Mouse (Mus musculus) bone marrow macrophage, adult 2 months (primary cell): ENCODE measurements around the gene Pacsin2. TPM values are rescaled to one million over a fixed set of nuclear protein-coding genes. Genes with fewer than 3 reads are reported as not detected.

ENCODE experiments used
- H3K27ac ChIP-seq: 2 replicates; pipeline ENCODE4 v1.5.1; 2012; ENCODE audit warnings: low read depth, low read length; ENCODE audit not compliant: insufficient read depth
- H3K4me1 ChIP-seq: 2 replicates; pipeline ENCODE4 v1.6.1; 2012; ENCODE audit warnings: low read length; ENCODE audit not compliant: control insufficient read depth, insufficient read depth
- H3K4me3 ChIP-seq: 2 replicates; pipeline ENCODE4 v1.5.1; 2012; ENCODE audit warnings: mild to moderate bottlenecking, low read length, moderate library complexity; ENCODE audit not compliant: insufficient read depth
- CTCF ChIP-seq: IDR thresholded peaks from 2 replicates; pipeline ENCODE4 v1.5.1; 2012; ENCODE audit warnings: low read depth, mild to moderate bottlenecking, low read length, moderate library complexity
- POLR2A ChIP-seq: IDR thresholded peaks from 2 replicates; pipeline ENCODE4 v1.6.1; 2012; ENCODE audit warnings: mild to moderate bottlenecking, low read depth, low read length, borderline replicate concordance
- polyA plus RNA-seq: library from polyadenylated mRNA; stranded (reverse); fragments of >200 nt; gene quantifications from 2 replicates; pipeline ENCODE4 v1.2.4, GENCODE M21; 2012; ENCODE audit not compliant: missing spikeins, insufficient read depth, insufficient read length

Gene Pacsin2
- polyA plus RNA-seq, 1 experiment, result 63.7 TPM

DNA sequence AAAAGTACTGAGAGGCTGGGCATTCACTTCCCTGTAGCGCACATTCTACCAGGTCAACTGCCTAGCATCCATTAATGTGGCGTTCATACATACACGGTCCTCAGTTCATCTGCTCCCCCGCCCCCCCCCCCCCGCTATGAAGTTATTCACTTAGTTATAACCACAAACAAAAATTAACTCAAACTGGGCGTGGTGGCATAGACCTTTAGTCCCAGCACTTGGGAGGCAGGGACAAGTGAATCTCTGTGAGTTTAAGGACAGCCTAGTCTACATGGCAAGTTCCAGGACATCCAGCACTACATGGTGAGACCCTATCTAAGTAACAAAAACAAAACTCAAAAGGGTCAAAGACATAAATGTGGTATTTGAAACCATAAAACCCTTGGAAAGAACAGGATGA lies 125.5 kb downstream of the Pacsin2 start:
- no peak for TF ChIP-seq CTCF
- no peak for TF ChIP-seq POLR2A
- no peak overlapping the region for H3K4me3 ChIP-seq
- H3K4me1 ChIP-seq, result peaks cover 10% of the 10 kb centered on the region

DNA sequence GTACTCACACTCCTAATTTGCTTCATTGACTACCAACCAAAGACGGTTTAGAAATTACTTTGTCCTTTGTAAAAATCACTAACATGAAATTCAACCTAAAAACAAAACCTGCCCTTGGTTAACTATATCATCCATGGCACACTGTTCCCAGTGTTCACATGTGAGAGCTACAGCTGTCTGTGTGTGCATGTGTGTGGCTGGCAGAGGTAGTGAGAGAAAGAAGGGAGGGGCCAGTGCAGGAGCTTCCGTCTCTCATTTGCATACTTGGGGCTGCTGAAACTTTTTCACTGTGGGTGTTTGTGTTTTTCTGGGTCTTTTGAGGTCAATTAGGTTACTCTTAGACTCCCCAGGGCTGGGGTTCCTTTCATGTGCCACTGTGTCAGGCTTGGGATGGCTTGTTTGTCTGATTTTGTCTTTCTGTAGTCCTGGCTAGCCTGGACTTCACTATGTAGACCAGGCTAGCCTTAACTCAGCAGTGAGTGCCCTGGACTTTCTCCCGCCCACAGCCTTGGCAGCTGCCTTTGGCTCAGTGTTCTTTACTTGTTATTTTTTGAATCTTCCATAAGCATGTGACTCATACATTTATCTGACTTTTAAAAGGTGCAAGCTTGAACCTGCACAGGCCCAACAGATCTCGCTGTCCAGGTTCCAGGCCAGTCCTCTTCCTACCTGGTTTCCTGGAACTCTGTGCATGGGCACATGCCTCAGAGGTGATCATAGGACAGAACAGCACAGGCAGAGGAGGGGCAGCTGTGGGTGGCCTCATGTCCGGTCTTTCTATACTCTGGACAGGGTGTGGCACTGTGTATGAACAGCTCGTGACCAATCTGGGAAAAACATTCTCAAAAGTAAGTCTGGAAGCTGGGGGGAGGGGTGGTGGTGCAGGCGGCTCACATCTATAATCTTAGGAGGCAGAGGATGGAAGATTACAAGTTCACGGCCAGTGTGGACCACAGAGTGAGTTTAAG lies 126.2 kb downstream of the Pacsin2 start:
- Histone ChIP-seq H3K27ac (no peak overlapping the region), H3K4me3 (no peak overlapping the region), H3K4me1 (peaks cover 10% of the 10 kb centered on the region)
- no peak for TF ChIP-seq POLR2A
- no peak for TF ChIP-seq CTCF

More for the DNA sequence above, 125.5 kb downstream of the Pacsin2 start:
- no peak overlapping the region for H3K27ac ChIP-seq

DNA sequence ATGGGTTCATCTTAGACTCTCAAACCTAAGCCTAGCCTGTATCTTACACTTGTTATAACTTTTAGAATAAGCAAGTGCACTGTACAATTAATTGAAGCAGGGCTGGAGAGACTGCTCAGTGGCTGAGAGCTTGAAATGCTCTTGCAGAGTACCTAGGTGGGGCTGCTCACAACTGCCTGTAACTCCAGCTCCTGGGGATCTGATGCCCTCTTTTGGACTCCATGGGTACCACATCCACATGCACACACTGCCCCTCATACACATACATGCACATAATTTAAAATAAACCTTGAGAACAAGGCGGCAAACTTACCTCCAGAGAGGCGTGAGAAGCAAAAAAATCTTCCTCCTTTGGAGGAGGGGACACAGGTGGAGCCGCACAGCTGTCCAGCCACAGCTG lies 132.0 kb downstream of the Pacsin2 start:
- no peaks in the 10 kb centered on the region for H3K4me1 ChIP-seq
- H3K27ac ChIP-seq, result no peak overlapping the region
- TF ChIP-seq POLR2A (no peak), CTCF (no peak)
- no peak overlapping the region for H3K4me3 ChIP-seq

DNA sequence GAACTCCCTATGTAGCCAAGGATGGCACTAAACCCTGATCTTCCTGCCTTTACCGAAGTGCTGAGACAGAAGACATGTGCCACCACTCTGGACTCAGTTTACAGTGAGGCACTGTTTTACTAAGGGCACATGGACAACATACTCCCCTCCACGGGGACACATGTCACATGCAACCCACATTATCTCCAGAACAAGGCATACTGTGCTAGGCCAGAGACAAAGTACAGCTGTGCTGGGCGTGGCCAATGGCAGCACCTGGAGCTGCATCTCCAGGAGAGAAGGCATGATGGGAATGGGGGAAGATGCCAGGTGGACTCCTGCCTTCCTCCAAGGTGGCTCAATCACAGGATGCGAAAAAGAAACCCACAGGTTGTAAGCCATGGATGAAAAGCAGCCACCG lies 135.5 kb downstream of the Pacsin2 start:
- no peak for TF ChIP-seq POLR2A
- TF ChIP-seq CTCF, result no peak
- Histone ChIP-seq H3K4me1 (no peaks in the 10 kb centered on the region), H3K27ac (no peak overlapping the region), H3K4me3 (no peak overlapping the region)

Other genes starting within 250 kb of the Pacsin2 start
- gene A4galt, start 212.8 kb downstream of the Pacsin2 start, polyA plus RNA-seq, result 1.7 TPM in 1 of 2 replicates, not detected in the other
- 27.8 and 28.6 TPM in 2 replicates for gene Arfgap3, start 114.4 kb downstream of the Pacsin2 start, polyA plus RNA-seq
- gene Ttll1, start 46.3 kb upstream of the Pacsin2 start, polyA plus RNA-seq, result 7.2 and 9.1 TPM in 2 replicates
- 1.2 TPM in 1 of 2 replicates, not detected in the other for gene Bik, start 62.3 kb upstream of the Pacsin2 start, polyA plus RNA-seq
- 203 and 204 TPM in 2 replicates for gene Tspo, start 99.0 kb upstream of the Pacsin2 start, polyA plus RNA-seq
- 7.3 and 8.6 TPM in 2 replicates for gene Mcat, start 99.2 kb upstream of the Pacsin2 start, polyA plus RNA-seq
- gene Ttll12, start 130.6 kb upstream of the Pacsin2 start, polyA plus RNA-seq, result 11.2 and 14.1 TPM in 2 replicates